In genomic region chr13:21714725-21715124, GRCm38 (mm10) we compare ENCODE assay signal across 7 mouse cellular contexts. TPM values are rescaled to one million over a fixed set of nuclear protein-coding genes. Genes with fewer than 3 reads are reported as not detected.
DNase-seq lines count a peak whose midpoint lies in the region; ATAC-seq and TF ChIP-seq lines count a peak whose summit lies in the region.

No protein-coding gene starts in this region.

- no peaks in the 10 kb centered on the region for H3K36me3 ChIP-seq in forebrain, embryonic 11.5 days (ENCODE audit: control insufficient read depth, insufficient read depth, low read length)
- no peaks in the 10 kb centered on the region for H3K36me3 ChIP-seq in lung, postnatal 0 days (ENCODE audit: insufficient read depth, low read length)

- no peaks in the 10 kb centered on the region for H3K9me3 ChIP-seq in forebrain, embryonic 11.5 days (ENCODE audit: control insufficient read depth, low read length)
- no peaks in the 10 kb centered on the region for H3K9me3 ChIP-seq in lung, postnatal 0 days (ENCODE audit: low read length)

- peak overlapping the region; percentile 78 for H3K9ac ChIP-seq in forebrain, embryonic 11.5 days (ENCODE audit: low read length)
- no peak overlapping the region for H3K9ac ChIP-seq in lung, postnatal 0 days (replicated peaks; ENCODE audit: low read depth)

- no peaks in the 10 kb centered on the region; the same call in 1 of the 2 replicates for H3K4me1 ChIP-seq in forebrain, embryonic 11.5 days (replicated peaks; ENCODE audit: control insufficient read depth, insufficient read depth, low read length)
- H3K4me1 ChIP-seq in lung, postnatal 0 days (ENCODE audit: insufficient read depth, low read depth, low read length), result peaks cover 17% of the 10 kb centered on the region; the same call in 1 of the 2 replicates

- intact Hi-C loops in heart, postnatal 36 days (cut with DNase I), result loop anchor here (1.0 to 10.0 kb wide), 15 partner anchors 20 to 1968 kb away; partner anchors contain the start of genes Hist1h1b, Hist1h1e, Hist1h2ac and Hist1h2ag

- TF ChIP-seq CTCF in layer of hippocampus, adult 2 months (conservative IDR thresholded peaks at IDR 0.05), result peak; percentile 99
- peak; percentile 91 for TF ChIP-seq CTCF in lung, postnatal 0 days (IDR thresholded peaks at IDR 0.05)

- no peak for ATAC-seq in forebrain, embryonic 11.5 days (replicated peaks; ENCODE audit: low FRiP score)
- ATAC-seq in lung, postnatal 0 days, result no peak

- H3K27me3 ChIP-seq in forebrain, embryonic 11.5 days (ENCODE audit: control insufficient read depth, insufficient read depth, low read length), result no peaks in the 10 kb centered on the region
- H3K27me3 ChIP-seq in lung, postnatal 0 days (replicated peaks; ENCODE audit: insufficient read depth, low read length), result no peaks in the 10 kb centered on the region

- 1% methylated on average over 7 of the region's 7 CpGs for WGBS in forebrain, embryonic 11.5 days
- under 1% methylated on average over 7 of the region's 7 CpGs for WGBS in lung, postnatal 0 days

- H3K4me3 ChIP-seq in forebrain, embryonic 11.5 days (ENCODE audit: low read depth, low read length), result peak overlapping the region; percentile 44
- peak overlapping the region; percentile 55 for H3K4me3 ChIP-seq in layer of hippocampus, adult 2 months
- no peak overlapping the region for H3K4me3 ChIP-seq in lung, postnatal 0 days (ENCODE audit: low read depth, low read length)

- DNase-seq in Muller cell, postnatal 12 days (ENCODE audit: inconsistent ontology term), result peak; percentile 54
- DNase-seq in c-Kit-negative CD71-positive TER-119-positive erythroid progenitor cells, embryonic 14.5 days (ENCODE audit: low read depth, low spot score), result peak; percentile 81
- DNase-seq in forebrain, embryonic 11.5 days (ENCODE audit: low spot score), result peak; percentile 63
- DNase-seq in heart, postnatal 36 days, result peak; percentile 69 to 72
- DNase-seq in layer of hippocampus, adult 2 months (ENCODE audit: low spot score in 2 of 2), result peak in 1 of 2 experiments; percentile 69
- peak; percentile 87 for DNase-seq in lung, postnatal 0 days (ENCODE audit: low spot score)
- peak; percentile 54 for DNase-seq in retina, postnatal 7 days (ENCODE audit: low read depth, low spot score)

- peak overlapping the region; percentile 63 for H3K4me2 ChIP-seq in forebrain, embryonic 11.5 days (ENCODE audit: low read depth, low read length, severe bottlenecking)
- H3K4me2 ChIP-seq in lung, postnatal 0 days (replicated peaks; ENCODE audit: low read depth, low read length), result peak overlapping the region; percentile 67; the same call in 1 of the 2 replicates

- no peak; the same call in 1 of the 2 replicates for TF ChIP-seq EP300 in lung, postnatal 0 days (IDR thresholded peaks at IDR 0.05)

- H3K27ac ChIP-seq in forebrain, embryonic 11.5 days (ENCODE audit: low read depth, low read length), result peak overlapping the region; percentile 98
- no peak overlapping the region for H3K27ac ChIP-seq in layer of hippocampus, adult 2 months
- no peak overlapping the region for H3K27ac ChIP-seq in lung, postnatal 0 days (ENCODE audit: low read length)

RNA-seq across cellular contexts. Expression of gene Hist1h2bl, which starts 1.2 kb away (rescaled TPM):
- 2.3 and 5.4 TPM in 2 replicates for polyA plus RNA-seq in forebrain, embryonic 11.5 days (2014; fragmentation: Nextera tagmentation; extraction: Ambion mirVana)
- total RNA-seq in heart, postnatal 36 days (2021), result 10 to 100 TPM; 18.0 to 27.4 TPM
- 10 to 100 TPM; 25.0 to 36.7 TPM for total RNA-seq in layer of hippocampus, adult 2 months (2021)
- not detected in 2 replicates for polyA plus RNA-seq in lung, postnatal 0 days (2015; fragmentation: Nextera tagmentation; extraction: Ambion mirVana)

RNA-seq across cellular contexts. Expression of gene Hist1h2ai, which starts 1.5 kb away (rescaled TPM):
- polyA plus RNA-seq in forebrain, embryonic 11.5 days (2014; fragmentation: Nextera tagmentation; extraction: Ambion mirVana), result 23.9 and 25.3 TPM in 2 replicates
- 10 to 100 TPM; 28.5 to 39.8 TPM for total RNA-seq in heart, postnatal 36 days (2021)
- 10 to 100 TPM; 27.6 to 54.9 TPM for total RNA-seq in layer of hippocampus, adult 2 months (2021)
- polyA plus RNA-seq in lung, postnatal 0 days (2015; fragmentation: Nextera tagmentation; extraction: Ambion mirVana), result 5.4 TPM in 1 of 2 replicates, not detected in the other

RNA-seq across cellular contexts. Expression of gene Hist1h3h, which starts 2.7 kb away (rescaled TPM):
- 16.8 and 17.4 TPM in 2 replicates for polyA plus RNA-seq in forebrain, embryonic 11.5 days (2014; fragmentation: Nextera tagmentation; extraction: Ambion mirVana)
- 10 to 100 TPM; 22.0 to 36.5 TPM for total RNA-seq in heart, postnatal 36 days (2021)
- 10 to 100 TPM; 51.3 to 58.2 TPM for total RNA-seq in layer of hippocampus, adult 2 months (2021)
- 2.0 TPM in 1 of 2 replicates, not detected in the other for polyA plus RNA-seq in lung, postnatal 0 days (2015; fragmentation: Nextera tagmentation; extraction: Ambion mirVana)

RNA-seq across cellular contexts. Expression of gene Hist1h2bm, which starts 7.1 kb away (rescaled TPM):
- 5.0 and 5.7 TPM in 2 replicates for polyA plus RNA-seq in forebrain, embryonic 11.5 days (2014; fragmentation: Nextera tagmentation; extraction: Ambion mirVana)
- 1 to 10 TPM; 4.9 to 5.1 TPM for total RNA-seq in heart, postnatal 36 days (2021)
- total RNA-seq in layer of hippocampus, adult 2 months (2021), result 1 to 10 TPM; 4.2 to 8.2 TPM
- 0.66 and 0.67 TPM in 2 replicates for polyA plus RNA-seq in lung, postnatal 0 days (2015; fragmentation: Nextera tagmentation; extraction: Ambion mirVana)

RNA-seq across cellular contexts. Expression of gene Olfr1359, which starts 16.8 kb away (rescaled TPM):
- not detected in 2 replicates for polyA plus RNA-seq in forebrain, embryonic 11.5 days (2014; fragmentation: Nextera tagmentation; extraction: Ambion mirVana)
- total RNA-seq in heart, postnatal 36 days (2021), result not detected
- not detected for total RNA-seq in layer of hippocampus, adult 2 months (2021)
- polyA plus RNA-seq in lung, postnatal 0 days (2015; fragmentation: Nextera tagmentation; extraction: Ambion mirVana), result not detected in 2 replicates
